Mouse (Mus musculus) MEL (cell line): ENCODE measurements around the gene Acss2. TPM values are rescaled to one million over a fixed set of nuclear protein-coding genes. Genes with fewer than 3 reads are reported as not detected.

Source experiments
- DNase-seq: peaks from one replicate; pipeline ENCODE4 v3.0.0; 2011; ENCODE audit warnings: low read depth, low spot score
- H3K27ac ChIP-seq: 2 replicates; pipeline ENCODE4 v1.5.1; 2012; ENCODE audit warnings: low read depth, mild to moderate bottlenecking, control low read depth, low read length, moderate library complexity; ENCODE audit not compliant: control insufficient read depth
- H3K27me3 ChIP-seq, 2 experiments: fragments of 150-350 bp in 1 of 2; sonication (generic) in 1 of 2; 2 replicates each; pipeline ENCODE4 v1.6.1; 2012; ENCODE audit warnings: low read length in 2 of 2, mild to moderate bottlenecking in 2 of 2, improper control_type of control experiment in 1 of 2, moderate library complexity in 1 of 2; ENCODE audit not compliant: insufficient read depth in 2 of 2, control insufficient read depth in 1 of 2
- H3K36me3 ChIP-seq, 2 experiments: 2 replicates each; pipeline ENCODE4 v1.6.1; 2012 to 2014; ENCODE audit warnings: low read length in 2 of 2, improper control_type of control experiment in 1 of 2, inconsistent platforms in 1 of 2, mild to moderate bottlenecking in 1 of 2; ENCODE audit not compliant: insufficient read depth in 2 of 2, control insufficient read depth in 1 of 2
- H3K4me1 ChIP-seq, 2 experiments: fragments of 150-350 bp in 1 of 2; sonication (generic) in 1 of 2; 2 replicates each; pipeline ENCODE4 v1.6.1; 2012; ENCODE audit warnings: low read length in 2 of 2, improper control_type of control experiment in 1 of 2, mild to moderate bottlenecking in 1 of 2; ENCODE audit not compliant: insufficient read depth in 2 of 2, control insufficient read depth in 1 of 2
- H3K4me3 ChIP-seq, 2 experiments: fragments of 150-350 bp in 1 of 2; sonication (generic) in 1 of 2; 2 replicates each; pipeline ENCODE4 v1.5.1; 2012; ENCODE audit warnings: low read depth in 2 of 2, low read length in 2 of 2, mild to moderate bottlenecking in 2 of 2, moderate library complexity in 2 of 2, control low read depth in 1 of 2, improper control_type of control experiment in 1 of 2; ENCODE audit not compliant: control insufficient read depth in 1 of 2, insufficient read depth in 1 of 2
- H3K79me2 ChIP-seq: 2 replicates; pipeline ENCODE4 v1.6.1; 2012; ENCODE audit warnings: mild to moderate bottlenecking, low read length, moderate library complexity; ENCODE audit not compliant: control insufficient read depth, poor library complexity, insufficient read depth
- H3K9ac ChIP-seq: 2 replicates; pipeline ENCODE4 v1.6.1; 2012; ENCODE audit warnings: low read depth, mild to moderate bottlenecking, control low read depth, low read length, moderate library complexity; ENCODE audit not compliant: control insufficient read depth, poor library complexity, severe bottlenecking
- H3K9me3 ChIP-seq: fragments of 150-350 bp; sonication (generic); replicated peaks from 2 replicates; pipeline ENCODE4 v1.6.1; 2012; ENCODE audit warnings: mild to moderate bottlenecking, low read length, improper control_type of control experiment, moderate library complexity; ENCODE audit not compliant: insufficient read depth
- BHLHE40 ChIP-seq: IDR thresholded peaks from 2 replicates; pipeline ENCODE4 v1.6.1; 2012; ENCODE audit warnings: low read depth, mild to moderate bottlenecking, inconsistent platforms, low read length, improper control_type of control experiment, borderline replicate concordance
- CTCF ChIP-seq, 3 experiments: IDR thresholded peaks in 2 of 3; conservative IDR thresholded peaks in 1 of 3; 2 replicates each; pipeline ENCODE4 v1.5.1; 2011 to 2012; ENCODE audit warnings: low read length in 3 of 3, low read depth in 2 of 3, mild to moderate bottlenecking in 2 of 3, improper control_type of control experiment in 1 of 3, inconsistent platforms in 1 of 3, mixed read lengths in 1 of 3, moderate library complexity in 1 of 3; ENCODE audit not compliant: control insufficient read depth in 1 of 3, insufficient read depth in 1 of 3, poor library complexity in 1 of 3, severe bottlenecking in 1 of 3
- MAX ChIP-seq: IDR thresholded peaks from 2 replicates; pipeline ENCODE4 v1.6.1; 2011; ENCODE audit warnings: low read length, improper control_type of control experiment
- MYB ChIP-seq: IDR thresholded peaks from 2 replicates; pipeline ENCODE4 v1.6.1; 2011; ENCODE audit warnings: mild to moderate bottlenecking, low read depth, low read length, improper control_type of control experiment
- MYC ChIP-seq: IDR thresholded peaks from 2 replicates; pipeline ENCODE4 v1.6.1; 2011; ENCODE audit warnings: low read depth, mild to moderate bottlenecking, low read length, improper control_type of control experiment, moderate library complexity
- NRF1 ChIP-seq: IDR thresholded peaks from 2 replicates; pipeline ENCODE4 v1.6.1; 2014; ENCODE audit warnings: low read depth, mild to moderate bottlenecking, inconsistent platforms, low read length, improper control_type of control experiment, moderate library complexity; ENCODE audit not compliant: poor library complexity, insufficient read depth, severe bottlenecking
- RAD21 ChIP-seq: IDR thresholded peaks from 2 replicates; pipeline ENCODE4 v1.6.1; 2011; ENCODE audit warnings: mild to moderate bottlenecking, low read depth, low read length, improper control_type of control experiment
- RCOR1 ChIP-seq: IDR thresholded peaks from 2 replicates; pipeline ENCODE4 v1.6.1; 2012; ENCODE audit warnings: low read depth, mild to moderate bottlenecking, inconsistent platforms, low read length, improper control_type of control experiment
- TAL1 ChIP-seq: IDR thresholded peaks from 2 replicates; pipeline ENCODE4 v1.6.1; 2012; ENCODE audit warnings: mild to moderate bottlenecking, inconsistent platforms, low read length, moderate library complexity, mixed read lengths
- TCF12 ChIP-seq: IDR thresholded peaks from 2 replicates; pipeline ENCODE4 v1.6.1; 2014; ENCODE audit warnings: low read depth, mild to moderate bottlenecking, inconsistent platforms, low read length, improper control_type of control experiment, moderate library complexity
- USF2 ChIP-seq, 2 experiments: IDR thresholded peaks; 2 replicates each; pipeline ENCODE4 v1.6.1; 2011 to 2012; ENCODE audit warnings: improper control_type of control experiment in 2 of 2, low read length in 2 of 2, borderline replicate concordance in 1 of 2, inconsistent platforms in 1 of 2, low read depth in 1 of 2, mild to moderate bottlenecking in 1 of 2; ENCODE audit not compliant: insufficient read depth in 1 of 2
- ZMIZ1 ChIP-seq: IDR thresholded peaks from 2 replicates; pipeline ENCODE4 v1.6.1; 2012; ENCODE audit warnings: low read depth, mild to moderate bottlenecking, inconsistent platforms, low read length, improper control_type of control experiment, moderate library complexity
- polyA plus RNA-seq, 2 experiments: library from polyadenylated mRNA; stranded (reverse) in 1 of 2; unstranded in 1 of 2; fragments of >175 nt in 1 of 2; fragments of >200 nt in 1 of 2; gene quantifications; 2 replicates each; pipeline versions ENCODE4 v1.2.1 to v1.2.4; 2012; ENCODE audit warnings: low replicate concordance in 2 of 2, low read depth in 1 of 2; ENCODE audit not compliant: insufficient read length in 2 of 2, insufficient read depth in 1 of 2, missing spikeins in 1 of 2
- total RNA-seq: library from RNA; depleted of rRNA; stranded (reverse); fragments of 300-350 nt; gene quantifications from 2 replicates; pipeline ENCODE4 v1.2.3, GENCODE M21; 2012

Acss2 gene
- total and polyA plus RNA-seq, 3 experiments: 2.9 to 11.0 TPM; not detected in 1

- Histone ChIP-seq H3K79me2 (no peaks in the 10 kb centered on the region; the same call in 1 of the 2 replicates), H3K4me3 (no peak overlapping the region), H3K9ac (no peak overlapping the region), H3K27me3 (no peaks in the 10 kb centered on the region), H3K9me3 (no peaks in the 10 kb centered on the region), H3K4me1 (peaks cover 0 to under 1% of the 10 kb centered on the region in 2 experiments; a peak in 2 of 4 replicates), H3K36me3 (no peaks in the 10 kb centered on the region; a peak in 1 of 4 replicates), H3K27ac (no peak overlapping the region)
- DNase-seq: no peak
- TF ChIP-seq MAX (no peak), NRF1 (no peak), RCOR1 (no peak), CTCF (IDR thresholded peaks at IDR 0.05 in 2 of 3, conservative IDR thresholded peaks at IDR 0.05 in 1 of 3; ENCODE audit: control insufficient read depth in 1 of 3, insufficient read depth in 1 of 3, low read depth in 2 of 3, low read length in 3 of 3, poor library complexity in 1 of 3, severe bottlenecking in 1 of 3) (no peak), USF2 (IDR thresholded peaks at IDR 0.05; ENCODE audit: borderline replicate concordance in 1 of 2, insufficient read depth in 1 of 2, low read depth in 1 of 2, low read length in 2 of 2) (no peak), ZMIZ1 (no peak), TAL1 (no peak)
Observed at GRCm38 (mm10) chr2:155588136-155588535, 70.4 kb downstream of the Acss2 start.

DNA sequence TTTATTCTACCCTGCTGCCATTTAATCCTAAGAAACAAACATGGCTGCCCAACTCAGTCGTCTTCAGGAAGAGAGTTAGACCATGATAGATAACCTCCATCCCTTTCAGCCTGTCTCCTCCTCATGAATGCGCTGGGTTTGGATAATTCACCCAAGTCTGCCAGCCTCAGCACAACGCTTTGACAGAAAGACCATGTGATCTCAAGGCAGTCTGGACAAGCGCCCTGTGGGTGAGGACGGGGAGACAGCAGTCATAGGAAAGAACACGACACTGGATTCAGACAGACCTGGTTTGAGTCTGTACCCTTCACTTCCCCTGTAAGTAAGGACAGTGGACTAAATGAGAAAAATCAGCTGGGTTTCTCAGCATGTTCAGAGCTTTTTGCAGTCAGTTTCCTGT is 71.8 kb downstream of the Acss2 start:
- no peak for DNase-seq
- Histone ChIP-seq H3K9me3 (no peaks in the 10 kb centered on the region), H3K27me3 (no peaks in the 10 kb centered on the region), H3K9ac (no peak overlapping the region), H3K36me3 (no peaks in the 10 kb centered on the region; a peak in 1 of 4 replicates), H3K4me1 (peaks cover 0 to 3% of the 10 kb centered on the region in 2 experiments; a peak in 2 of 4 replicates), H3K27ac (no peak overlapping the region), H3K79me2 (no peaks in the 10 kb centered on the region; the same call in 1 of the 2 replicates), H3K4me3 (no peak overlapping the region)
- TF ChIP-seq BHLHE40: no peak
- TF ChIP-seq MYC: no peak
- no peak for TF ChIP-seq RAD21
- TF ChIP-seq MAX: no peak

DNA sequence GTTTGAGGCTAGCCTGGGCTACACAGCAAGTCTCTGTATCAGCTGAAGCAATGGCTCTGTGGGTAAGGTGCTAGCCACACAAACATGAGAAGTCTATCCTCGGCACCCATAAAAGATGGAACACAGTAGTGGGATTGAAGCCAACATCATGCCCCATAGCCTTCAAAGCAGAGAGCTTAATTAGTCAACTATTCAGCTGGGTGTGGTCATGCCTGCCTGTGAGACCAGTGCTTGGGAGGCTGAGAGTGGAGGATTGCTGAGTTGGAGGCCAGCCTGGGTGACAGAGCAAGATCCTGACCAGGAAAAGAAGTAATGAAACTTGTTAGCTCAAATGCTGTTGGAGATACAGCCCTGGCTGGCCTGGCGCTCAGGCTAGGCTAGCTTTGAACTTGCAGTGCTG is 73.1 kb downstream of the Acss2 start:
- Histone ChIP-seq H3K4me3 (no peak overlapping the region), H3K79me2 (no peaks in the 10 kb centered on the region; the same call in 1 of the 2 replicates), H3K9me3 (no peaks in the 10 kb centered on the region)
- no peak for DNase-seq
- TF ChIP-seq RCOR1 (no peak), TCF12 (no peak), NRF1 (no peak), MYB (no peak)
- TF ChIP-seq, all 39 proteins: peak for 0
- no peak overlapping the region for H3K27ac ChIP-seq
- no peak overlapping the region for H3K9ac ChIP-seq
- peaks cover 0 to 3% of the 10 kb centered on the region in 2 experiments; a peak in 2 of 4 replicates for H3K4me1 ChIP-seq
- H3K36me3 ChIP-seq: no peaks in the 10 kb centered on the region; a peak in 1 of 4 replicates
- H3K27me3 ChIP-seq: no peaks in the 10 kb centered on the region
